Comparison of ENCODE assay signal across 9 mouse cellular contexts in the genomic region with DNA sequence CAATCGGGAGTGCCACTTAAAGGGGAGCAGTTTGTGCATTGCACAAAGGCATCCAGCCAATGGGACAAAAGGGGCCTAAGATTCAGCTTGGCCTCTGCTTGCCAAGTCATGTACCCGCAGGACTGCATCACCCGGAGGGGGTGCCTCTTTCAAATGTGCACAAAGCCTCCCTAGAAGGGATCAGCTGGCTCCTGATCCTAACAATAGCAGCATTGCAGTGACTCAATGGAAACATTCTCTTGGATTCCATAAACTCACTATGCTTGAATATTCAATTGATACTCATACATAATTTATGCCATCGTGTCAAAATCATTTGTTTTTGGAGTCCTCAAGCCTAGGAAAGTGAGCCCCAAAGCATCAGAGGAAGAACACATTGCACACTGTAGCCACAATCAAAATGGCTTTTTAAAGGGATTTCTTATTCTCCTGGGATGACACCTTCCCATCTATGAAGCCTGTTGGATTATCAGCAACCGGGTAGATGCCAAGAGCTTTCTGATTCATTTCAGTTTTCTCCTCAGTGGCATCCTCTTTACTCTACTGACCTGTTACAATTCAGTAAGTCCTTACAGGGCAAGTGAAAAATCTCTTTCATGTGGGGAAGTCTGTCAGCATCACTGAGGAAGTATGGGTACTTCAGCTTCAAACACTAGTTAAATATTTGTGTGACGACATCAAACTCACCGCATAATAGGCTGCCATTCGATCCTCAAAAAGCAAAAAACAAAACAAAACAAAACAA. TPM values are rescaled to one million over a fixed set of nuclear protein-coding genes. Genes with fewer than 3 reads are reported as not detected.
DNase-seq lines count a peak whose midpoint lies in the region; ATAC-seq and TF ChIP-seq lines count a peak whose summit lies in the region.
"Had no signal": no experiment of that assay in that cellular context is flagged by ENCODE, and none has a peak within 500 bp of the region (broad histone marks: within the 10 kb centered on the region; RNA-seq: fewer than 3 reads in every experiment).

No protein-coding gene starts in this region.

- H3K4me2 ChIP-seq in embryonic facial prominence, embryonic 13.5 days: no peak overlapping the region
- no peak overlapping the region for H3K4me2 ChIP-seq in midbrain, postnatal 0 days (ENCODE audit: low read depth, low read length, poor library complexity, severe bottlenecking)
- H3K4me2 ChIP-seq in kidney, embryonic 16.5 days (replicated peaks; ENCODE audit: low read depth, low read length): no peak overlapping the region

- no peak overlapping the region for H3K4me3 ChIP-seq in embryonic facial prominence, embryonic 13.5 days
- H3K4me3 ChIP-seq in midbrain, postnatal 0 days (ENCODE audit: low read depth, low read length): no peak overlapping the region
- H3K4me3 ChIP-seq in kidney, adult 2 months (ENCODE audit: insufficient read depth, low read depth, low read length): no peak overlapping the region
- H3K4me3 ChIP-seq in kidney, embryonic 16.5 days (ENCODE audit: low read length): no peak overlapping the region

- ATAC-seq in embryonic facial prominence, embryonic 13.5 days (ENCODE audit: insufficient number of reproducible peaks, insufficient read depth, low FRiP score, low TSS enrichment, low read depth): no peak
- ATAC-seq in midbrain, postnatal 0 days (ENCODE audit: low FRiP score): peak; percentile 89
- no peak for ATAC-seq in kidney, embryonic 16.5 days (ENCODE audit: low FRiP score, low TSS enrichment)

- no peaks in the 10 kb centered on the region for H3K9me3 ChIP-seq in embryonic facial prominence, embryonic 13.5 days
- no peaks in the 10 kb centered on the region for H3K9me3 ChIP-seq in midbrain, postnatal 0 days (ENCODE audit: low read length)
- H3K9me3 ChIP-seq in kidney, embryonic 16.5 days (ENCODE audit: low read length): no peaks in the 10 kb centered on the region

- no peaks in the 10 kb centered on the region for H3K27me3 ChIP-seq in embryonic facial prominence, embryonic 13.5 days
- H3K27me3 ChIP-seq in midbrain, postnatal 0 days (ENCODE audit: insufficient read depth, low read length): no peaks in the 10 kb centered on the region
- no peaks in the 10 kb centered on the region for H3K27me3 ChIP-seq in kidney, adult 2 months (replicated peaks; ENCODE audit: control insufficient read depth, insufficient read depth, low read length)
- H3K27me3 ChIP-seq in kidney, embryonic 16.5 days (ENCODE audit: insufficient read depth, low read length): no peaks in the 10 kb centered on the region

- no peaks in the 10 kb centered on the region for H3K36me3 ChIP-seq in embryonic facial prominence, embryonic 13.5 days
- no peaks in the 10 kb centered on the region for H3K36me3 ChIP-seq in midbrain, postnatal 0 days (ENCODE audit: insufficient read depth, low read length)
- no peaks in the 10 kb centered on the region for H3K36me3 ChIP-seq in kidney, adult 2 months (ENCODE audit: control insufficient read depth, insufficient read depth, low read length)
- H3K36me3 ChIP-seq in kidney, embryonic 16.5 days (ENCODE audit: insufficient read depth, low read length): no peaks in the 10 kb centered on the region

- TF ChIP-seq CTCF in midbrain, postnatal 0 days (IDR thresholded peaks at IDR 0.05): no peak
- TF ChIP-seq CTCF in kidney, adult 2 months (conservative IDR thresholded peaks at IDR 0.05; ENCODE audit: insufficient read depth, insufficient read length, low read depth, low read length): no peak

- H3K4me1 ChIP-seq in embryonic facial prominence, embryonic 13.5 days: peaks cover 4% of the 10 kb centered on the region; the same call in 1 of the 2 replicates
- H3K4me1 ChIP-seq in midbrain, postnatal 0 days (ENCODE audit: insufficient read depth, low read length): no peaks in the 10 kb centered on the region
- H3K4me1 ChIP-seq in kidney, adult 2 months (ENCODE audit: control insufficient read depth, insufficient read depth, low read length): no peaks in the 10 kb centered on the region
- H3K4me1 ChIP-seq in kidney, embryonic 16.5 days (ENCODE audit: insufficient read depth, low read length): no peaks in the 10 kb centered on the region

- 0 out of 2 replicates have a peak overlapping the region, but pooled peaks have one; percentile 29 for H3K27ac ChIP-seq in embryonic facial prominence, embryonic 13.5 days
- peak overlapping the region; percentile 47; the same call in 1 of the 2 replicates for H3K27ac ChIP-seq in midbrain, postnatal 0 days (ENCODE audit: low read depth, low read length)
- no peak overlapping the region for H3K27ac ChIP-seq in kidney, adult 2 months (ENCODE audit: insufficient read depth, low read depth, low read length)
- no peak overlapping the region for H3K27ac ChIP-seq in kidney, embryonic 16.5 days (ENCODE audit: low read length)
- H3K27ac ChIP-seq: liver, embryonic 14.5 days had no signal

- WGBS in embryonic facial prominence, embryonic 13.5 days: 74% methylated on average over 8 of the region's 8 CpGs
- WGBS in midbrain, postnatal 0 days: 31% methylated on average over 8 of the region's 8 CpGs
- WGBS in kidney, adult 2 months: 89% methylated on average over 8 of the region's 8 CpGs
- 88% methylated on average over 8 of the region's 8 CpGs for WGBS in kidney, embryonic 16.5 days

- peak; percentile 59 to 75 for DNase-seq in frontal cortex, adult 2 months (ENCODE audit: extremely low spot score in 1 of 2, low spot score in 1 of 2)
- peak; percentile 76 to 78 for DNase-seq in layer of hippocampus, postnatal 36 days
- DNase-seq in midbrain, postnatal 0 days (ENCODE audit: low spot score): peak; percentile 89
- no peak for DNase-seq in adipocyte (ENCODE audit: low spot score)
- DNase-seq in gastrocnemius, postnatal 36 days: no peak
- no peak for DNase-seq in kidney, adult 2 months

- intact Hi-C loops in gastrocnemius, postnatal 36 days (cut with DNase I): no loop called here

- no peak for TF ChIP-seq POLR2A in kidney, adult 2 months (IDR thresholded peaks at IDR 0.05; ENCODE audit: low read depth, low read length)

- H3K9ac ChIP-seq in embryonic facial prominence, embryonic 13.5 days: no peak overlapping the region
- no peak overlapping the region for H3K9ac ChIP-seq in midbrain, postnatal 0 days (replicated peaks; ENCODE audit: low read length, poor library complexity, severe bottlenecking)
- no peak overlapping the region for H3K9ac ChIP-seq in kidney, embryonic 16.5 days (replicated peaks; ENCODE audit: low read length)
- H3K9ac ChIP-seq: liver, embryonic 14.5 days had no signal

RNA-seq across cellular contexts. Expression of a gene that starts 54.1 kb away (rescaled TPM):
- polyA plus RNA-seq in embryonic facial prominence, embryonic 13.5 days (2015; fragmentation: Nextera tagmentation; extraction: Ambion mirVana): 33.4 and 34.4 TPM in 2 replicates
- polyA plus RNA-seq in frontal cortex, adult 2 months (2012; rRNA removed): 7.5 and 8.1 TPM in 2 replicates
- total RNA-seq in layer of hippocampus, postnatal 36 days (2021): 10 to 100 TPM; 12.5 to 12.7 TPM
- 26.3 and 35.4 TPM in 2 replicates for total RNA-seq in midbrain, postnatal 0 days (2014; rRNA removed)
- polyA plus RNA-seq in midbrain, postnatal 0 days (2015; fragmentation: Nextera tagmentation; extraction: Ambion mirVana): 13.0 and 15.8 TPM in 2 replicates
- total RNA-seq in gastrocnemius, postnatal 36 days (2021): 1 to 10 TPM; 6.5 to 8.9 TPM
- 6.7 and 6.9 TPM in 2 replicates for polyA plus RNA-seq in kidney, adult 2 months (2012; rRNA removed)
- polyA plus RNA-seq in kidney, embryonic 16.5 days (2015; fragmentation: Nextera tagmentation; extraction: Ambion mirVana): 22.9 and 25.0 TPM in 2 replicates

Comparison
In these comparisons a context has a peak if more than half of its experiments do, and no peak if none do; other contexts are left out.
1. H3K27ac ChIP-seq: peak in embryonic facial prominence, embryonic 13.5 days (single experiment) and midbrain, postnatal 0 days (single experiment); none in kidney, adult 2 months (single experiment) and kidney, embryonic 16.5 days (single experiment).
2. DNase-seq: peak in frontal cortex, adult 2 months (2 of 2), layer of hippocampus, postnatal 36 days (2 of 2) and midbrain, postnatal 0 days (single experiment); none in adipocyte (single experiment), gastrocnemius, postnatal 36 days (0 of 2) and kidney, adult 2 months (single experiment).